Mouse (Mus musculus): Measurements from ENCODE around the gene Atp8b5.

DNA sequence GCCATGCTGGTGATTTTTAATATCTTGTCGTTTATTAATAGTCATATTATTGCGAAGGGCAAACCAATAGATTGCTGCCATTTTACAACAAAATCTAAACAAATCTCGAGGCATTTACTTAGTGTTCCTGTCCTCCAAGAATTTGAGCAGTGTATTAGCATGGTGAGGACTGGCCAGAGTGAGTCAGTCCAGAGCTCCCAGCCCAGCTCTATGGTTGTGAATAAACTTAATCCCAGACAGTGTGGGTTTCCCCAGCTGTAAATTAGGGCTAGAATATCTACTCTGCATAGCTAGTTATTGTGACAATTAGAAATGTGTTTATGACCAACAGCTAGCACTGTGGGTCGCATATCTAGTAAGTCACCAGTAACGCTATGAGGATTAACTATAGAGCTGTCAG lies 129.4 kb downstream of the Atp8b5 start:
- no peak for TF ChIP-seq CTCF (IDR thresholded peaks at IDR 0.05; ENCODE audit: low read depth)
- no peak for TF ChIP-seq EP300 (IDR thresholded peaks at IDR 0.05; ENCODE audit: low read depth)

Data from heart, postnatal 0 days (tissue).